Mouse (Mus musculus) cerebellum, adult 18-20 months (tissue): ENCODE results near the gene Dagla.

Source experiments
- DNase-seq, 2 experiments: peaks; one replicate each; pipeline ENCODE4 v3.0.0; 2021

Gene Dagla

GRCm38 (mm10) chr19:10235784-10236565, 68.7 kb downstream of the Dagla start:
- DNase-seq: no peak

- peak in 1 of 2 experiments; percentile 24 for DNase-seq
Observed at GRCm38 (mm10) chr19:10232327-10233017, 72.2 kb downstream of the Dagla start.

- DNase-seq: no peak
Observed at GRCm38 (mm10) chr19:10231871-10232270, 72.8 kb downstream of the Dagla start.

GRCm38 (mm10) chr19:10231016-10231415, 73.7 kb downstream of the Dagla start:
- no peak for DNase-seq

- no peak for DNase-seq
Observed at GRCm38 (mm10) chr19:10225767-10226166, 78.9 kb downstream of the Dagla start.

GRCm38 (mm10) chr19:10224637-10225453, 79.8 kb downstream of the Dagla start:
- no peak for DNase-seq

GRCm38 (mm10) chr19:10223561-10223960, 81.1 kb downstream of the Dagla start:
- no peak for DNase-seq

GRCm38 (mm10) chr19:10222656-10223055, 82.0 kb downstream of the Dagla start:
- no peak for DNase-seq

- DNase-seq: no peak
Observed at GRCm38 (mm10) chr19:10221585-10221984, 83.1 kb downstream of the Dagla start.

- no peak for DNase-seq
Observed at GRCm38 (mm10) chr19:10219593-10219992, 85.1 kb downstream of the Dagla start.

- DNase-seq: peak; percentile 34 to 53
Observed at GRCm38 (mm10) chr19:10219108-10219507, 85.6 kb downstream of the Dagla start.

GRCm38 (mm10) chr19:10216101-10216500, 88.6 kb downstream of the Dagla start:
- no peak for DNase-seq

GRCm38 (mm10) chr19:10213796-10214471, 90.7 kb downstream of the Dagla start:
- DNase-seq: no peak

- DNase-seq: no peak
Observed at GRCm38 (mm10) chr19:10210885-10211284, 93.8 kb downstream of the Dagla start.

- DNase-seq: no peak
Observed at GRCm38 (mm10) chr19:10208851-10209250, 95.8 kb downstream of the Dagla start.

GRCm38 (mm10) chr19:10205051-10205450, 99.6 kb downstream of the Dagla start:
- DNase-seq: no peak

- DNase-seq: peak; percentile 42
Observed at GRCm38 (mm10) chr19:10204616-10205001, 100.1 kb downstream of the Dagla start.

- peak; percentile 89 to 94 for DNase-seq
Observed at GRCm38 (mm10) chr19:10203848-10204615, 100.6 kb downstream of the Dagla start, which contains the start of the genes Tmem258 and Fen1. Gene Tmem258 (plus strand): TSS chr19:10204014. Gene Fen1 (minus strand): TSS chr19:10204169.

GRCm38 (mm10) chr19:10203146-10203847, 101.4 kb downstream of the Dagla start:
- no peak for DNase-seq

- DNase-seq: peak; percentile 77 to 84
Observed at GRCm38 (mm10) chr19:10198723-10199122, 106.0 kb downstream of the Dagla start.

GRCm38 (mm10) chr19:10198286-10198685, 106.4 kb downstream of the Dagla start:
- DNase-seq: no peak
